Mouse (Mus musculus) megakaryocyte, embryonic 14.5 days (primary cell): ENCODE data around the gene Thg1l. TPM values are rescaled to one million over a fixed set of nuclear protein-coding genes. Genes with fewer than 3 reads are reported as not detected.

Experiments
- H3K27me3 ChIP-seq: replicated peaks from 2 replicates; pipeline ENCODE3; 2012; ENCODE audit warnings: inconsistent platforms
- H3K36me3 ChIP-seq: replicated peaks from 2 replicates; pipeline ENCODE3; 2012; ENCODE audit warnings: low read length, inconsistent platforms, mixed read lengths
- H3K4me1 ChIP-seq: 2 replicates; pipeline ENCODE4 v1.6.1; 2012; ENCODE audit warnings: inconsistent platforms
- H3K4me3 ChIP-seq: replicated peaks from 2 replicates; pipeline ENCODE3; 2012; ENCODE audit warnings: moderate library complexity, mild to moderate bottlenecking, inconsistent platforms
- H3K9me3 ChIP-seq: 2 replicates; pipeline ENCODE4 v1.6.1; 2012; ENCODE audit warnings: inconsistent platforms
- FLI1 ChIP-seq: IDR thresholded peaks from 2 replicates; pipeline ENCODE4 v1.6.1; 2012; ENCODE audit warnings: low read length, inconsistent platforms, mixed read lengths
- GATA1 ChIP-seq: IDR thresholded peaks from 3 replicates; pipeline ENCODE4 v1.6.1; 2012; ENCODE audit warnings: mixed read lengths, low read length, inconsistent platforms, borderline replicate concordance
- polyA plus RNA-seq: library from polyadenylated mRNA; stranded (reverse); fragments of >175 nt; gene quantifications from 2 replicates; pipeline ENCODE4 v1.2.3, GENCODE M21; 2012; ENCODE audit warnings: low replicate concordance; ENCODE audit not compliant: insufficient read depth

The Thg1l gene
- polyA plus RNA-seq, 1 experiment: 4.1 TPM

- TF ChIP-seq GATA1 (no peak), FLI1 (no peak)
- Histone ChIP-seq H3K27me3 (peaks cover 6% of the 10 kb centered on the region), H3K36me3 (peaks cover 18% of the 10 kb centered on the region), H3K4me3 (no peak overlapping the region), H3K9me3 (no peaks in the 10 kb centered on the region), H3K4me1 (peaks cover 23% of the 10 kb centered on the region)
Measured at GRCm38 (mm10) chr11:45916196-45916595, 39.1 kb downstream of the Thg1l start.

- peaks cover 73% of the 10 kb centered on the region for H3K36me3 ChIP-seq
- no peak for TF ChIP-seq FLI1
- no peak for TF ChIP-seq GATA1
- peaks cover 33% of the 10 kb centered on the region for H3K4me1 ChIP-seq
- H3K4me3 ChIP-seq: no peak overlapping the region
- no peaks in the 10 kb centered on the region for H3K27me3 ChIP-seq
- no peaks in the 10 kb centered on the region for H3K9me3 ChIP-seq
Measured at GRCm38 (mm10) chr11:45910701-45911100, 44.6 kb downstream of the Thg1l start.

- TF ChIP-seq GATA1: no peak
- TF ChIP-seq FLI1: no peak
- H3K4me3 ChIP-seq: no peak overlapping the region
- H3K4me1 ChIP-seq: peaks cover 39% of the 10 kb centered on the region
- peaks cover 81% of the 10 kb centered on the region for H3K36me3 ChIP-seq
- H3K9me3 ChIP-seq: no peaks in the 10 kb centered on the region
- H3K27me3 ChIP-seq: no peaks in the 10 kb centered on the region
Measured at GRCm38 (mm10) chr11:45908894-45909293, 46.4 kb downstream of the Thg1l start.

- H3K36me3 ChIP-seq: peaks cover 88% of the 10 kb centered on the region
- no peak overlapping the region for H3K4me3 ChIP-seq
- H3K27me3 ChIP-seq: no peaks in the 10 kb centered on the region
- TF ChIP-seq FLI1 (no peak), GATA1 (no peak)
- no peaks in the 10 kb centered on the region for H3K9me3 ChIP-seq
- peaks cover 47% of the 10 kb centered on the region for H3K4me1 ChIP-seq
Measured at GRCm38 (mm10) chr11:45908070-45908469, 47.2 kb downstream of the Thg1l start.

- Histone ChIP-seq H3K4me1 (peaks cover 49% of the 10 kb centered on the region), H3K4me3 (no peak overlapping the region), H3K27me3 (no peaks in the 10 kb centered on the region), H3K9me3 (no peaks in the 10 kb centered on the region), H3K36me3 (peaks cover 90% of the 10 kb centered on the region)
- no peak for TF ChIP-seq GATA1
- TF ChIP-seq FLI1: no peak
Measured at GRCm38 (mm10) chr11:45907301-45907700, 48.0 kb downstream of the Thg1l start.

GRCm38 (mm10) chr11:45906109-45906786 is 49.0 kb downstream of the Thg1l start:
- Histone ChIP-seq H3K4me3 (no peak overlapping the region), H3K4me1 (peaks cover 44% of the 10 kb centered on the region), H3K9me3 (no peaks in the 10 kb centered on the region), H3K36me3 (peaks cover 89% of the 10 kb centered on the region), H3K27me3 (no peaks in the 10 kb centered on the region)
- TF ChIP-seq GATA1 (no peak), FLI1 (no peak)

- Histone ChIP-seq H3K4me3 (no peak overlapping the region), H3K9me3 (no peaks in the 10 kb centered on the region), H3K27me3 (no peaks in the 10 kb centered on the region), H3K4me1 (peaks cover 37% of the 10 kb centered on the region), H3K36me3 (peaks cover 89% of the 10 kb centered on the region)
- no peak for TF ChIP-seq GATA1
- no peak for TF ChIP-seq FLI1
Measured at GRCm38 (mm10) chr11:45900233-45901015, 54.9 kb downstream of the Thg1l start.

- H3K36me3 ChIP-seq: peaks cover 98% of the 10 kb centered on the region
- H3K4me1 ChIP-seq: peaks cover 44% of the 10 kb centered on the region
- no peaks in the 10 kb centered on the region for H3K9me3 ChIP-seq
- no peaks in the 10 kb centered on the region for H3K27me3 ChIP-seq
- H3K4me3 ChIP-seq: no peak overlapping the region
- TF ChIP-seq FLI1 (no peak), GATA1 (no peak)
Measured at GRCm38 (mm10) chr11:45897392-45897791, 57.9 kb downstream of the Thg1l start.

Other genes starting within 250 kb of the Thg1l start
- gene Clint1, start 103.4 kb downstream of the Thg1l start, polyA plus RNA-seq: 38.7 and 59.4 TPM in 2 replicates
- 16.9 and 61.8 TPM in 2 replicates for gene Lsm11, start 10.6 kb downstream of the Thg1l start, polyA plus RNA-seq
- not detected in 2 replicates for gene Sox30, start 24.8 kb upstream of the Thg1l start, polyA plus RNA-seq
- 0.78 TPM in 1 of 2 replicates, not detected in the other for gene Gm12166, start 96.8 kb upstream of the Thg1l start, polyA plus RNA-seq
- 0.21 and 2.3 TPM in 2 replicates for gene Adam19, start 100.5 kb upstream of the Thg1l start, polyA plus RNA-seq
- not detected in 2 replicates for gene Nipal4, start 211.0 kb upstream of the Thg1l start, polyA plus RNA-seq